Mouse (Mus musculus): ENCODE data around the gene Ptar1.

Gene Ptar1

GRCm38 (mm10) chr19:23758554-23759321 is 71.5 kb downstream of the Ptar1 start, which contains the start of gene Apba1:
Gene Apba1 (plus strand): TSS chr19:23758887.
- DNase-seq (ENCODE audit: low read depth, low spot score): no peak

- DNase-seq (ENCODE audit: low read depth, low spot score): no peak
Measured at GRCm38 (mm10) chr19:23759322-23759945, 72.2 kb downstream of the Ptar1 start.

- DNase-seq (ENCODE audit: low read depth, low spot score): no peak
Measured at GRCm38 (mm10) chr19:23763371-23763770, 76.1 kb downstream of the Ptar1 start.

- no peak for DNase-seq (ENCODE audit: low read depth, low spot score)
Measured at GRCm38 (mm10) chr19:23764051-23764450, 76.8 kb downstream of the Ptar1 start.

- no peak for DNase-seq (ENCODE audit: low read depth, low spot score)
Measured at GRCm38 (mm10) chr19:23768864-23769263, 81.6 kb downstream of the Ptar1 start.

GRCm38 (mm10) chr19:23770494-23771423 is 83.5 kb downstream of the Ptar1 start:
- no peak for DNase-seq (ENCODE audit: low read depth, low spot score)

GRCm38 (mm10) chr19:23771971-23772370 is 84.7 kb downstream of the Ptar1 start:
- DNase-seq (ENCODE audit: low read depth, low spot score): no peak

GRCm38 (mm10) chr19:23775356-23775755 is 88.1 kb downstream of the Ptar1 start:
- DNase-seq (ENCODE audit: low read depth, low spot score): no peak

GRCm38 (mm10) chr19:23779130-23779529 is 91.9 kb downstream of the Ptar1 start:
- DNase-seq (ENCODE audit: low read depth, low spot score): no peak

- DNase-seq (ENCODE audit: low read depth, low spot score): no peak
Measured at GRCm38 (mm10) chr19:23780105-23780504, 92.9 kb downstream of the Ptar1 start.

Measured in c-Kit-negative CD71-positive TER-119-positive erythroid progenitor cells, embryonic 14.5 days (primary cell).